Mouse (Mus musculus): ENCODE measurements at regions not wholly inside any gene's neighbourhood (a gene's known extent, or its start where the extent isn't known, plus 50 kb on each side); places are given as distances from the start of the nearest gene placed in this dataset.
A peak's percentile ranks its signal among the peaks of the same experiment; 100 is the strongest.
"Not testable (repeated sequence)": the region's sequence is repeated elsewhere in the genome, so short reads cannot be mapped to it uniquely, and the experiment has no call there.

- H3K4me3 ChIP-seq (replicated peaks); H3K27me3 ChIP-seq (replicated peaks); H3K4me1 ChIP-seq: not testable (repeated sequence)
Measured at GRCm38 (mm10) chr19:8496561-8496960, 91.7 kb upstream of the Slc22a30 start.

GRCm38 (mm10) chr19:8497526-8497925, 92.6 kb upstream of the Slc22a30 start:
- H3K4me3 ChIP-seq (replicated peaks); H3K27me3 ChIP-seq (replicated peaks); H3K9me3 ChIP-seq; H3K36me3 ChIP-seq (replicated peaks; ENCODE audit: low read length); H3K4me1 ChIP-seq: not testable (repeated sequence)

More at GRCm38 (mm10) chr19:8496561-8496960, 91.7 kb upstream of the Slc22a30 start:
- not testable (repeated sequence) for H3K9me3 ChIP-seq; H3K36me3 ChIP-seq (replicated peaks; ENCODE audit: low read length)

GRCm38 (mm10) chr19:8517721-8518120, 73.3 kb upstream of the Slc22a8 start:
- H3K36me3 ChIP-seq (replicated peaks; ENCODE audit: low read length); H3K9me3 ChIP-seq; H3K4me1 ChIP-seq; H3K4me3 ChIP-seq (replicated peaks); H3K27me3 ChIP-seq (replicated peaks): not testable (repeated sequence)

GRCm38 (mm10) chr19:8518273-8518672, 72.8 kb upstream of the Slc22a8 start:
- no peaks in the 10 kb centered on the region for H3K36me3 ChIP-seq (replicated peaks; ENCODE audit: low read length)
- TF ChIP-seq FLI1 (IDR thresholded peaks at IDR 0.05; ENCODE audit: low read length), result no peak
- TF ChIP-seq GATA1 (IDR thresholded peaks at IDR 0.05; ENCODE audit: borderline replicate concordance, low read length), result no peak; the same call in 2 of the 3 replicates
- no peaks in the 10 kb centered on the region for H3K9me3 ChIP-seq
- H3K4me1 ChIP-seq, result peaks cover 4% of the 10 kb centered on the region; the same call in 1 of the 2 replicates
- peak overlapping the region; percentile 91 for H3K4me3 ChIP-seq (replicated peaks)
- no peaks in the 10 kb centered on the region for H3K27me3 ChIP-seq (replicated peaks)

GRCm38 (mm10) chr19:8518933-8519332, 72.1 kb upstream of the Slc22a8 start:
- H3K4me3 ChIP-seq (replicated peaks), result peak overlapping the region; percentile 91

GRCm38 (mm10) chr19:8534597-8534996, 56.5 kb upstream of the Slc22a8 start:
- H3K9me3 ChIP-seq, result no peaks in the 10 kb centered on the region
- TF ChIP-seq FLI1 (IDR thresholded peaks at IDR 0.05; ENCODE audit: low read length), result no peak
- TF ChIP-seq GATA1 (IDR thresholded peaks at IDR 0.05; ENCODE audit: borderline replicate concordance, low read length), result no peak
- no peaks in the 10 kb centered on the region for H3K36me3 ChIP-seq (replicated peaks; ENCODE audit: low read length)

More at GRCm38 (mm10) chr19:8518933-8519332, 72.1 kb upstream of the Slc22a8 start:
- H3K27me3 ChIP-seq (replicated peaks); H3K9me3 ChIP-seq; H3K4me1 ChIP-seq; H3K36me3 ChIP-seq (replicated peaks; ENCODE audit: low read length): not testable (repeated sequence)

GRCm38 (mm10) chr19:8536085-8536484, 55.0 kb upstream of the Slc22a8 start:
- Histone ChIP-seq H3K9me3 (no peaks in the 10 kb centered on the region), H3K4me1 (no peaks in the 10 kb centered on the region), H3K27me3 (replicated peaks) (no peaks in the 10 kb centered on the region), H3K4me3 (replicated peaks) (no peak overlapping the region), H3K36me3 (replicated peaks; ENCODE audit: low read length) (no peaks in the 10 kb centered on the region)
- no peak for TF ChIP-seq GATA1 (IDR thresholded peaks at IDR 0.05; ENCODE audit: borderline replicate concordance, low read length)
- TF ChIP-seq FLI1 (IDR thresholded peaks at IDR 0.05; ENCODE audit: low read length), result no peak

More at GRCm38 (mm10) chr19:8534597-8534996, 56.5 kb upstream of the Slc22a8 start:
- no peak overlapping the region for H3K4me3 ChIP-seq (replicated peaks)
- H3K4me1 ChIP-seq, result no peaks in the 10 kb centered on the region
- H3K27me3 ChIP-seq (replicated peaks), result no peaks in the 10 kb centered on the region
